8 mouse cellular contexts compared by ENCODE assay signal in genomic region chr9:71959259-71960025, GRCm38 (mm10).
A peak's percentile ranks its signal among the peaks of the same experiment; 100 is the strongest.
DNase-seq lines count a peak whose midpoint lies in the region; ATAC-seq and TF ChIP-seq lines count a peak whose summit lies in the region.

No protein-coding gene starts in this region.

- ATAC-seq in midbrain, embryonic 12.5 days (ENCODE audit: low FRiP score, low read depth) = peak; percentile 74; the same call in 1 of the 2 replicates
- ATAC-seq in midbrain, embryonic 11.5 days (ENCODE audit: low FRiP score) = no peak
- peak; percentile 96 for ATAC-seq in forebrain, embryonic 16.5 days
- peak; percentile 75 for ATAC-seq in lung, postnatal 0 days
- no peak for ATAC-seq in erythroblast, adult 5-6 weeks (replicated peaks; ENCODE audit: low FRiP score, poor library complexity, severe bottlenecking)

- no peak overlapping the region for H3K9ac ChIP-seq in midbrain, embryonic 12.5 days (replicated peaks)
- H3K9ac ChIP-seq in midbrain, embryonic 11.5 days (ENCODE audit: low read length) = no peak overlapping the region
- H3K9ac ChIP-seq in forebrain, embryonic 16.5 days (replicated peaks; ENCODE audit: low read depth, low read length) = no peak overlapping the region
- no peak overlapping the region for H3K9ac ChIP-seq in lung, postnatal 0 days (replicated peaks; ENCODE audit: low read depth)

- H3K9me3 ChIP-seq in midbrain, embryonic 12.5 days = no peaks in the 10 kb centered on the region
- H3K9me3 ChIP-seq in midbrain, embryonic 11.5 days (ENCODE audit: control insufficient read depth, low read length) = no peaks in the 10 kb centered on the region
- no peaks in the 10 kb centered on the region for H3K9me3 ChIP-seq in forebrain, embryonic 16.5 days (ENCODE audit: control insufficient read depth, low read length)
- no peaks in the 10 kb centered on the region for H3K9me3 ChIP-seq in lung, postnatal 0 days (ENCODE audit: low read length)

- no peak for DNase-seq in midbrain, embryonic 11.5 days (ENCODE audit: low spot score, missing footprints)
- peak; percentile 53 for DNase-seq in heart, postnatal 4 days
- peak; percentile 78 for DNase-seq in lung, postnatal 0 days (ENCODE audit: low spot score)
- no peak for DNase-seq in thymus, postnatal 36 days
- no peak for DNase-seq in urinary bladder, postnatal 10 days (ENCODE audit: low spot score)

- H3K36me3 ChIP-seq in midbrain, embryonic 12.5 days = no peaks in the 10 kb centered on the region
- no peaks in the 10 kb centered on the region for H3K36me3 ChIP-seq in midbrain, embryonic 11.5 days (ENCODE audit: control insufficient read depth, insufficient read depth, low read length)
- no peaks in the 10 kb centered on the region for H3K36me3 ChIP-seq in forebrain, embryonic 16.5 days (ENCODE audit: control insufficient read depth, insufficient read depth)
- H3K36me3 ChIP-seq in lung, postnatal 0 days (ENCODE audit: insufficient read depth, low read length) = no peaks in the 10 kb centered on the region

- peaks cover 3% of the 10 kb centered on the region; the same call in 1 of the 2 replicates for H3K4me1 ChIP-seq in midbrain, embryonic 12.5 days
- H3K4me1 ChIP-seq in midbrain, embryonic 11.5 days (ENCODE audit: control insufficient read depth, insufficient read depth, low read length) = no peaks in the 10 kb centered on the region
- peaks cover 4% of the 10 kb centered on the region for H3K4me1 ChIP-seq in forebrain, embryonic 16.5 days (replicated peaks; ENCODE audit: control insufficient read depth, insufficient read depth, low read length)
- no peaks in the 10 kb centered on the region; the same call in 1 of the 2 replicates for H3K4me1 ChIP-seq in lung, postnatal 0 days (ENCODE audit: insufficient read depth, low read depth, low read length)

- 0 out of 2 replicates have a peak overlapping the region, but pooled peaks have one; percentile 4 for H3K27ac ChIP-seq in midbrain, embryonic 12.5 days (replicated peaks)
- H3K27ac ChIP-seq in midbrain, embryonic 11.5 days (ENCODE audit: low read depth, low read length) = no peak overlapping the region
- H3K27ac ChIP-seq in forebrain, embryonic 16.5 days (ENCODE audit: low read length) = peak overlapping the region; percentile 59
- 0 out of 2 replicates have a peak overlapping the region, but pooled peaks have one; percentile 26 for H3K27ac ChIP-seq in lung, postnatal 0 days (ENCODE audit: low read length)

- no peak overlapping the region for H3K4me2 ChIP-seq in midbrain, embryonic 12.5 days (replicated peaks)
- H3K4me2 ChIP-seq in midbrain, embryonic 11.5 days = no peak overlapping the region
- peak overlapping the region; percentile 31 for H3K4me2 ChIP-seq in forebrain, embryonic 16.5 days (ENCODE audit: low read length)
- H3K4me2 ChIP-seq in lung, postnatal 0 days (replicated peaks; ENCODE audit: low read depth, low read length) = peak overlapping the region; percentile 34; the same call in 1 of the 2 replicates

- 0 out of 2 replicates have a peak, but pooled peaks have one; percentile 30 for TF ChIP-seq EP300 in lung, postnatal 0 days (IDR thresholded peaks at IDR 0.05)

- 60% methylated on average over 11 of the region's 11 CpGs for WGBS in midbrain, embryonic 12.5 days
- 73% methylated on average over 11 of the region's 11 CpGs for WGBS in midbrain, embryonic 11.5 days
- 21% methylated on average over 11 of the region's 11 CpGs for WGBS in forebrain, embryonic 16.5 days
- 41% methylated on average over 11 of the region's 11 CpGs for WGBS in lung, postnatal 0 days

- no peak for TF ChIP-seq CTCF in lung, postnatal 0 days (IDR thresholded peaks at IDR 0.05)

- no peaks in the 10 kb centered on the region for H3K27me3 ChIP-seq in midbrain, embryonic 12.5 days
- no peaks in the 10 kb centered on the region for H3K27me3 ChIP-seq in midbrain, embryonic 11.5 days (ENCODE audit: control insufficient read depth, insufficient read depth, low read length)
- H3K27me3 ChIP-seq in forebrain, embryonic 16.5 days (replicated peaks; ENCODE audit: control insufficient read depth, insufficient read depth, low read length) = no peaks in the 10 kb centered on the region
- no peaks in the 10 kb centered on the region for H3K27me3 ChIP-seq in lung, postnatal 0 days (replicated peaks; ENCODE audit: insufficient read depth, low read length)

- no peak overlapping the region for H3K4me3 ChIP-seq in midbrain, embryonic 12.5 days
- no peak overlapping the region for H3K4me3 ChIP-seq in midbrain, embryonic 11.5 days (ENCODE audit: low read depth, low read length)
- no peak overlapping the region for H3K4me3 ChIP-seq in forebrain, embryonic 16.5 days (replicated peaks; ENCODE audit: low read length)
- H3K4me3 ChIP-seq in lung, postnatal 0 days (ENCODE audit: low read depth, low read length) = no peak overlapping the region

Comparison
In these comparisons a context has a peak if more than half of its experiments do, and no peak if none do; other contexts are left out.
1. ATAC-seq: peak in midbrain, embryonic 12.5 days (single experiment), forebrain, embryonic 16.5 days (single experiment) and lung, postnatal 0 days (single experiment); none in midbrain, embryonic 11.5 days (single experiment) and erythroblast, adult 5-6 weeks (single experiment).
2. H3K4me2 ChIP-seq: peak in forebrain, embryonic 16.5 days (single experiment) and lung, postnatal 0 days (single experiment); none in midbrain, embryonic 12.5 days (single experiment) and midbrain, embryonic 11.5 days (single experiment).
3. DNase-seq: peak in heart, postnatal 4 days (single experiment) and lung, postnatal 0 days (single experiment); none in midbrain, embryonic 11.5 days (single experiment), thymus, postnatal 36 days (0 of 2) and urinary bladder, postnatal 10 days (single experiment).